Mouse (Mus musculus): ENCODE measurements around the gene Apba3. TPM values are rescaled to one million over a fixed set of nuclear protein-coding genes. Genes with fewer than 3 reads are reported as not detected.
"Not testable (repeated sequence)": the region's sequence is repeated elsewhere in the genome, so short reads cannot be mapped to it uniquely, and the experiment has no call there.

Apba3 gene
- 46.2 and 54.6 TPM in 2 replicates for polyA plus RNA-seq (2016; fragmentation: Nextera tagmentation; extraction: Ambion mirVana)

- no peaks in the 10 kb centered on the region for H3K27me3 ChIP-seq (ENCODE audit: insufficient read depth, poor library complexity, severe bottlenecking)
- H3K9me3 ChIP-seq = no peaks in the 10 kb centered on the region
- H3K4me3 ChIP-seq = peak within 1 kb of the TSS; percentile 80
- under 1% methylated on average over 48 of the region's 48 CpGs for WGBS
- peaks cover 33% of the 10 kb centered on the region for H3K4me1 ChIP-seq (replicated peaks)
- DNase-seq (ENCODE audit: low spot score) = peak; percentile 96
- H3K27ac ChIP-seq = peak within 1 kb of the TSS; percentile 99
- peaks cover 61% of the 10 kb centered on the region for H3K36me3 ChIP-seq
These were observed at the start of gene Apba3, which contains the start of gene Mrpl54 for GRCm38 (mm10) chr10:81266211-81267105. Gene Apba3, plus strand, starts transcription at chr10:81266960. Gene Mrpl54, minus strand, starts transcription at chr10:81266934.

GRCm38 (mm10) chr10:81217267-81217666 is 49.5 kb upstream of the Apba3 start:
- H3K36me3 ChIP-seq = peaks cover 51% of the 10 kb centered on the region
- not testable (repeated sequence) for H3K27ac ChIP-seq

GRCm38 (mm10) chr10:81217964-81218363 is 48.8 kb upstream of the Apba3 start:
- Histone ChIP-seq H3K4me3 (no peak overlapping the region), H3K27ac (no peak overlapping the region), H3K4me1 (replicated peaks) (peaks cover 6% of the 10 kb centered on the region; the same call in 1 of the 2 replicates), H3K36me3 (peaks cover 44% of the 10 kb centered on the region), H3K9me3 (peaks cover under 1% of the 10 kb centered on the region; the same call in 1 of the 2 replicates), H3K27me3 (ENCODE audit: insufficient read depth, poor library complexity, severe bottlenecking) (peaks cover 6% of the 10 kb centered on the region; the same call in 1 of the 2 replicates)
- peak; percentile 59 for DNase-seq (ENCODE audit: low spot score)
- WGBS = 43% methylated on average over 7 of the region's 7 CpGs

More at GRCm38 (mm10) chr10:81217267-81217666, 49.5 kb upstream of the Apba3 start:
- H3K4me3 ChIP-seq; DNase-seq (ENCODE audit: low spot score); H3K4me1 ChIP-seq (replicated peaks); H3K27me3 ChIP-seq (ENCODE audit: insufficient read depth, poor library complexity, severe bottlenecking); H3K9me3 ChIP-seq: not testable (repeated sequence)
- WGBS = 25% methylated on average over 1 of the region's 1 CpGs

GRCm38 (mm10) chr10:81221402-81222015 is 45.3 kb upstream of the Apba3 start:
- Histone ChIP-seq H3K27me3 (ENCODE audit: insufficient read depth, poor library complexity, severe bottlenecking) (peaks cover 6% of the 10 kb centered on the region; the same call in 1 of the 2 replicates), H3K4me1 (replicated peaks) (peaks cover 6% of the 10 kb centered on the region; the same call in 1 of the 2 replicates), H3K36me3 (peaks cover 24% of the 10 kb centered on the region; the same call in 1 of the 2 replicates), H3K9me3 (no peaks in the 10 kb centered on the region), H3K4me3 (no peak overlapping the region), H3K27ac (no peak overlapping the region)
- 89% methylated on average over 5 of the region's 5 CpGs for WGBS
- no peak for DNase-seq (ENCODE audit: low spot score)

DNA sequence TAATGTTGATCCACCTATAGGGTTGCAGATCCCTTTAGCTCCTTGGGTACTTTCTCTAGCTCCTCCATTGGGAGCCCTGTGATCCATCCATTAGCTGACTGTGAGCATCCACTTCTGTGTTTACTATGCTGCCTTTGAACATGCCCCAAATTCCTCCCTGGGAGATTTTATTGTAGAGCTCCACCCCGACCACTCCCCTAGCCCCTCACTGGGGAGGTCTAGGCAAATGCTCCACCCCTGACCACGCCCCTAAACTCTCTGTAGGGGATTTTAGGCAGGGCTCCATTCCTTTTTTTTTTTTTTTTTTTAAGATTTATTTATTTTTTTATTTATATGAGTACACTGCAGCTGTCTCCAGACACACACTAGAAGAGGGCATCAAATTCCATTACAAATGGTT is 43.0 kb upstream of the Apba3 start:
- 62% methylated on average over 2 of the region's 2 CpGs for WGBS
- H3K27me3 ChIP-seq (ENCODE audit: insufficient read depth, poor library complexity, severe bottlenecking); H3K4me3 ChIP-seq; H3K9me3 ChIP-seq; H3K4me1 ChIP-seq (replicated peaks); DNase-seq (ENCODE audit: low spot score); H3K27ac ChIP-seq: not testable (repeated sequence)
- peaks cover 17% of the 10 kb centered on the region; the same call in 1 of the 2 replicates for H3K36me3 ChIP-seq

- peaks cover 44% of the 10 kb centered on the region for H3K4me1 ChIP-seq (replicated peaks)
- peak overlapping the region; percentile 85 for H3K27ac ChIP-seq
- 12% methylated on average over 20 of the region's 20 CpGs for WGBS
- peak overlapping the region; percentile 61 for H3K4me3 ChIP-seq
- peaks cover 49% of the 10 kb centered on the region for H3K27me3 ChIP-seq (ENCODE audit: insufficient read depth, poor library complexity, severe bottlenecking)
- no peaks in the 10 kb centered on the region for H3K9me3 ChIP-seq
- no peak for DNase-seq (ENCODE audit: low spot score)
- no peaks in the 10 kb centered on the region for H3K36me3 ChIP-seq
These were observed 36.9 kb upstream of the Apba3 start for GRCm38 (mm10) chr10:81229735-81230437.

GRCm38 (mm10) chr10:81230438-81231332 is 36.1 kb upstream of the Apba3 start, which contains the start of gene Atcay:
Gene Atcay, minus strand, starts transcription at chr10:81230833.
- peak within 1 kb of the TSS; percentile 61 for H3K4me3 ChIP-seq

GRCm38 (mm10) chr10:81231436-81231835 is 35.3 kb upstream of the Apba3 start:
- Histone ChIP-seq H3K4me1 (replicated peaks) (peaks cover 48% of the 10 kb centered on the region), H3K9me3 (no peaks in the 10 kb centered on the region), H3K4me3 (peak overlapping the region; percentile 61), H3K27me3 (ENCODE audit: insufficient read depth, poor library complexity, severe bottlenecking) (peaks cover 52% of the 10 kb centered on the region), H3K36me3 (0 out of 2 replicates have a peak, but pooled peaks cover 5% of the 10 kb centered on the region), H3K27ac (peak overlapping the region; percentile 70; the same call in 1 of the 2 replicates)
- DNase-seq (ENCODE audit: low spot score) = no peak
- WGBS = 58% methylated on average over 7 of the region's 7 CpGs

More at GRCm38 (mm10) chr10:81230438-81231332, 36.1 kb upstream of the Apba3 start, which contains the start of gene Atcay:
- Histone ChIP-seq H3K36me3 (0 out of 2 replicates have a peak, but pooled peaks cover 5% of the 10 kb centered on the region), H3K4me1 (replicated peaks) (peaks cover 44% of the 10 kb centered on the region), H3K27me3 (ENCODE audit: insufficient read depth, poor library complexity, severe bottlenecking) (peaks cover 49% of the 10 kb centered on the region), H3K9me3 (no peaks in the 10 kb centered on the region), H3K27ac (peak within 1 kb of the TSS; percentile 85)
- 7% methylated on average over 27 of the region's 27 CpGs for WGBS
- peak; percentile 65 for DNase-seq (ENCODE audit: low spot score)

GRCm38 (mm10) chr10:81232580-81233225 is 34.1 kb upstream of the Apba3 start, which contains the start of gene Zfr2:
Gene Zfr2, plus strand, starts transcription at chr10:81233155.
- H3K9me3 ChIP-seq = no peaks in the 10 kb centered on the region
- H3K27ac ChIP-seq = peak within 1 kb of the TSS; percentile 93
- peaks cover 63% of the 10 kb centered on the region for H3K27me3 ChIP-seq (ENCODE audit: insufficient read depth, poor library complexity, severe bottlenecking)
- peaks cover 59% of the 10 kb centered on the region for H3K4me1 ChIP-seq (replicated peaks)
- peak; percentile 85 for DNase-seq (ENCODE audit: low spot score)
- WGBS = 10% methylated on average over 29 of the region's 29 CpGs
- H3K36me3 ChIP-seq = 0 out of 2 replicates have a peak, but pooled peaks cover 5% of the 10 kb centered on the region
- H3K4me3 ChIP-seq = peak within 1 kb of the TSS; percentile 94

DNA sequence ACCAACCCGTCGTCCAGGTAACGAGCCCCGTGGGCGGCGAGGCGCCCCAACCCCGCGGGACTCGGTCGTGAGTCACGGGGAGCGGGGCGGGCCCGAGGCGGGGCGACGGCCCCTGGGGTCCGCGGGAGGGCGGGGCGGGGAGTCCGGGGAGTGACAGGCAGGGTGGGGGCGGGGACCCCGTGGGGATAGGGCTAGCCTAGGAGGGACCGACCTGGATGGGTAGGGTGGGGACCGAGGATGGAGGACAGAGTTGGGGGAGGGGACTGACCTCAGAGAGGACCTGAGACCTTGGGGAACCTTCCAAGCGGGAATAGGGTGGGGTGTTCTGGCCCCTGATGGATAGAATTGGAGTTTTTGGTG is 33.6 kb upstream of the Apba3 start:
- H3K36me3 ChIP-seq = 0 out of 2 replicates have a peak, but pooled peaks cover 5% of the 10 kb centered on the region
- H3K4me1 ChIP-seq (replicated peaks) = peaks cover 61% of the 10 kb centered on the region
- peaks cover 68% of the 10 kb centered on the region for H3K27me3 ChIP-seq (ENCODE audit: insufficient read depth, poor library complexity, severe bottlenecking)
- WGBS = 1% methylated on average over 27 of the region's 28 CpGs
- peak overlapping the region; percentile 94 for H3K4me3 ChIP-seq
- no peaks in the 10 kb centered on the region for H3K9me3 ChIP-seq
- no peak for DNase-seq (ENCODE audit: low spot score)
- peak overlapping the region; percentile 93 for H3K27ac ChIP-seq

DNA sequence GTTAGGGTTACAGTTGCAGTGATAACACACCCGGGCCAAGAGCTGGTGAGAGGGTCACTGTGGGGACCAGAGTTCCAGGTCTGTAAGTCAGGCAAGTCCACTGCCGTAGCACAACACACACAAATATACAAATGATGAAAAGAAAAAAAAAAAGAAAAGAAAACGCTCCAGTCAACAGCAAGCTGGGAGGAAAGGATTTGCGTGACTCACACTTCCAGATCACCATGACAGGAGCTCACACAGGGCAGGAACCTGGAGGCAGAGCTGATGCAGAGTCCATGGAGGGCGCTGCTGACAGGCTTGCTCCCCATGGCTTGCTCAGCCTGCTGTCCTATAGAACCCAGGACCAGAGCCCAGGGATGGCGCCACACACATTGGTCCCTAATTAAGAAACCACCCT is 32.6 kb upstream of the Apba3 start:
- 86% methylated on average over 6 of the region's 6 CpGs for WGBS
- no peak overlapping the region for H3K27ac ChIP-seq
- H3K27me3 ChIP-seq (ENCODE audit: insufficient read depth, poor library complexity, severe bottlenecking) = peaks cover 68% of the 10 kb centered on the region
- H3K9me3 ChIP-seq = no peaks in the 10 kb centered on the region
- peak overlapping the region; percentile 94; the same call in 1 of the 2 replicates for H3K4me3 ChIP-seq
- 0 out of 2 replicates have a peak, but pooled peaks cover 5% of the 10 kb centered on the region for H3K36me3 ChIP-seq
- DNase-seq (ENCODE audit: low spot score) = no peak
- peaks cover 66% of the 10 kb centered on the region for H3K4me1 ChIP-seq (replicated peaks)

Measured in hindbrain, embryonic 10.5 days (tissue).